Mouse (Mus musculus) urinary bladder, adult 2 months (tissue): Measurements from ENCODE around the gene Smchd1. TPM values are rescaled to one million over a fixed set of nuclear protein-coding genes. Genes with fewer than 3 reads are reported as not detected.
"Not testable (repeated sequence)": the region's sequence is repeated elsewhere in the genome, so short reads cannot be mapped to it uniquely, and the experiment has no call there.

Source experiments
- DNase-seq: peaks from one replicate; pipeline ENCODE4 v3.0.0; 2022; ENCODE audit warnings: low spot score
- polyA plus RNA-seq: library from polyadenylated mRNA; depleted of rRNA; stranded (reverse); fragments of >200 nt; gene quantifications from 2 replicates; pipeline ENCODE4 v1.2.3, GENCODE M21; 2012; rRNA removed

Smchd1 gene
- polyA plus RNA-seq = 25.9 and 26.4 TPM in 2 replicates

GRCm38 (mm10) chr17:71474762-71475704 lies at the start of gene Smchd1:
Gene Smchd1, minus strand, starts transcription at chr17:71475343.
- peak; percentile 92 for DNase-seq

GRCm38 (mm10) chr17:71510297-71510696 lies 35.2 kb upstream of the Smchd1 start:
- no peak for DNase-seq

DNA sequence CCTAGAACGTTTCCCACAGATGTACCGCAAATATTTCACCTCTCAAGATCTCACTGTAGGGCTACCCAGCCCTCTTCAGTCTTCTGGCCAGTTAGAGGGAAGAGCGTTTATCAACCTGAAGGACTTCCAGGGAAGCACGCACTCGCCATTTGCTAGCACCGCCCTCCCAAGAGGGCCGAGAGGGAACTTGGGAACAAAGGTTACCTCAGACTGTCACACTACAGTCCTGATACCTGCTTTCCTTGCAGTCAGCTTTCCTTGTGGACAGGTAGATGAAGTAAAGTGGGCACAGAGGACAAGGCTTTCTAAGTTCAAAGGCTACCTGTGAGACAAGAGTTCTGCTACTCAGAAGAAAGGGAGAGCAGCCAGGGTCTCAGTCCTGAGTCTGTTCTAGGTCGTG lies 31.7 kb upstream of the Smchd1 start:
- no peak for DNase-seq

DNA sequence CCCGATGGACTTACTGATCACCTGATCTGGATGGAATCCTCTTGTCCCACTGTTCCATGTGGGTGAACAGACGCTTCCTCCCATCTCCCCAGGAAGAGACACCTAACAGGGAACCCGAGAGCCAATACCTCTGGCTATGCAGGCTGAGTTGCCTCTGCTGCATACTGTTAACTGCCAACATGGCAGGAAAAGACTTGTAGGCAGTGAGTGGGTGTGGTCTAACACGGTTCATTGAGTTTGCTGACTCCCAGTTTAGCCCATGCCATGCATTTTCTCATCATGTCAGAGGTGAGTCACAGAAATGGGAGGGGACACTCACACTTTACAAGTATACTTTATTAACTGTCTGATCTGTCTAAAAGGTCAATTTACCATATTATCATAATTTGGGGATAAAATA lies 20.6 kb upstream of the Smchd1 start:
- no peak for DNase-seq

- no peak for DNase-seq
These were observed 16.2 kb upstream of the Smchd1 start for GRCm38 (mm10) chr17:71491332-71491686.

DNA sequence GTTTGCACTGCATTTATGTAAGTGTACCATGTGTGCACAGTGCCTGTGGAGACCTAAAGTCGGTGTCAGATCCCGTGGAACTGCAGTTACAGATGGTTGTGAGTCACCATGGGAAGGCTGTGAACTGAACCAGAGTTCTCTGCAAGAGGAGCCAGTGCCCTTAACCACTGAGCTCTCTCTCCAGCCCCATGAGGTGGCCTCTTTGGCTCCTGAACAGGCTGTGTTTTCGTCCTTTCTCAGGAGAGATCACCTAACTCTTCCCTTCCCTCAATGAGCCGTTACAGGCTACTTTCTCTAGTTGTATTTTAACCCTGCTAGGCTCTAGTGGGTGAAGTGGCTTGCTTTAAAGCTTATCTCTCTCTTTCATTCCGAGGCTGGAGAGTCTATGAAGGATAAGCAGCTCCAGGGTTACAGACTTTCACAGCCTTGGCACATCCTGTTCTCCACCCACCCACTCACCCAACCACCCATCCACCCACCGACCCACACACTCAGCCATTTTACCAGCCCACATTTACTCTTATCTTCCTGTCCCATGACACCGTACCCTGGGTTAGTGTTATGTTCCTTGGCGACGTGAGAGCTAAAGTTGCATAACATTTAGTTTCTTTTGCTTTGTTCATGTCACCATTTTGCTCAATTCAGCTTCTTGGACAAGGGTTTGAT lies 15.7 kb upstream of the Smchd1 start:
- DNase-seq = no peak

GRCm38 (mm10) chr17:71489703-71490461 lies 14.7 kb upstream of the Smchd1 start:
- no peak for DNase-seq

GRCm38 (mm10) chr17:71486231-71486851 lies 11.2 kb upstream of the Smchd1 start:
- DNase-seq = no peak

DNA sequence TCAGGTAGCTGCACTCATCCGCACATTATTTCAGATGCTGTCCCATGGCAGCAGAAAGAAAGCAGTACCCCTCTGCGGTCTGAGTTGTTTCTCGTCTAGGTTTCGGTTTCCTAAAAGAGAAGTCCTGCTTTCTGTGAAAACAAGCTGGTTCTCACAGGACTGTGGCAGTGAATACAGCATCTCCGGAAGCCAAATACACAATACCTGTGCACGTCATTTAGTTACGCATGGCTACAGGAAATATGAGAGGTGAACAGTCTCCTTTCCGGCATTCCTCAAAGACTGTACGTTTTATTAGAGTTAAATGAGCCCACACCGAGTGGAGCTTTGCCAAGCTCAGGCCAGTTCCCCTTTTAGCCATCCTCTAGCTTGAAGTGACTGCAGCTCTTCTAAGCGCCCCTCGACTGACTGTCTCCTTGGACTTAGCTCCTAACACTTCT lies 10.7 kb upstream of the Smchd1 start:
- no peak for DNase-seq

- DNase-seq = no peak
These were observed 9.6 kb upstream of the Smchd1 start for GRCm38 (mm10) chr17:71484711-71485110.

- DNase-seq = no peak
These were observed 8.4 kb upstream of the Smchd1 start for GRCm38 (mm10) chr17:71483418-71484060.

DNA sequence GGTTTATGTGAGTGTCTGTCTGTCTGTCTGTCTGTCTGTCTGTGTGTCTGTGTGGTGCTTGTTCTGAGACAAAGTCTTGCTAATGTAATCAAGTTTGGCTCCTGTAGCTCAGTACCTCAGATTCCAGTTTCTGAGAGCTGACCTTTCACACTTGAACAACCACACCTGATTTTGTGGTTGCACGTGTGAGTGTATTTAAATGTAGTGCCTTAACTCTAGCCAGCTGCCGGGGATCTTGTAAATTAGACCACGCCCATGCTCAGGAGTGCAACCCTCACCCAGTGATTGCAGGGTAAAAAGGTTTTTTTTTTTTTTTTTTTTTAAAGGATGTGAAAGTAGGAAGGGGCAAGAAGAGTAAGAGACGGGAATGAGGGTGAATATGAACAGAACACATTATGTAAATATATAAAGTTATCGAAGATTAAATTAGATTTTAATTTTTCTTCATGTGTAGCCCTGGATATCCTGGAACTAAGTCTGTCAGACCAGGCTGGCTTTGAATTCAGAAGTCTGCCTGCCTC lies 4.3 kb upstream of the Smchd1 start:
- no peak for DNase-seq

DNA sequence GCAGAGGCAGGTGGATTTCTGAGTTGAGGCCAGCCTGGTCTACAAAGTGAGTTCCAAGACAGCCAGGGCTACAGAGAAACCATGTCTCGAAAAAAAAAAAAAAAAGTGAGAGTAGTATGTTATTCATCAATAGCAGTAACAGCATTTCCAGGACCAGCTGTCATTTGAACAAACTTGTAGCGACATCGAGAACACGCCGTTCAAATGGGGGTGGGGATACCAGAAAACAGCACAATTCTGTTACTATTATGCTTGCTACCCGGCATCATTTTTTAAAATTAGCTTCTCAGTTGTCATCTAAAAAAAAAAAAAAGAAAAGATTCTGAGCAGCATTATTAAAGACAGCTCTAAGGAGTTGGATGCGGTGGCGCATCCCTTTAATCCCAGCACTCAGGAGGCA lies 2.3 kb upstream of the Smchd1 start:
- DNase-seq = no peak

DNA sequence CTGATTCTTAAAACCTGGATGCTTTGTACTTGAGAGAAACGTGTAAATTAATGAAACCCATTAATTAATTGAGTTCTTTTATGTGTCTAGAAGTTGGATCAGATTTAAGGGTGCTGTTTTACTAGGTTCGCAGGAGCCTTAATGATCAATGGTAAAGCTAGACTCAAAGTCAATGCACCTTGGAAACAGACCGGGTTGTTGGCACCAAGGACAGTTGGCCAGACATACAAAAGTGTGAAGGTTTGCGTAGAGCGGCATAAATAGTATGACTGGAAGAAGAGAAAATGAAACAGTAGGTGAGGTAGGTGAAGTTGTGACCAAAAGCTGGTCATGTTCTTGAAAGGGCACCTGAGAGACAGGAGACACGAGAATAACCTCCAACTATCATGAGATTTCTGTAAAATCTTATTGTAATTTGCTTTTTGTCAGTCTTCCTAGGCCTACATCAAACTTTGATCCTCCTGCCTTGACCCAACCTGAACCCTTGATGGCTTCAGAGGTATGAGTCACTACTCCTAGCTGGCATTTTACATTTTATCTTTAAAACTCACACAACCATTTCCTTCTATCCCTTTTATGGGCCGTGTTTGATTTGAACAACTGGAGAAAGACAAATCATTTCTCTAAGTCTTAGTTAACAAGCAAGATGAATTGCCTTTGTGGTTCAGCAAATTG lies 1.3 kb upstream of the Smchd1 start:
- no peak for DNase-seq

DNA sequence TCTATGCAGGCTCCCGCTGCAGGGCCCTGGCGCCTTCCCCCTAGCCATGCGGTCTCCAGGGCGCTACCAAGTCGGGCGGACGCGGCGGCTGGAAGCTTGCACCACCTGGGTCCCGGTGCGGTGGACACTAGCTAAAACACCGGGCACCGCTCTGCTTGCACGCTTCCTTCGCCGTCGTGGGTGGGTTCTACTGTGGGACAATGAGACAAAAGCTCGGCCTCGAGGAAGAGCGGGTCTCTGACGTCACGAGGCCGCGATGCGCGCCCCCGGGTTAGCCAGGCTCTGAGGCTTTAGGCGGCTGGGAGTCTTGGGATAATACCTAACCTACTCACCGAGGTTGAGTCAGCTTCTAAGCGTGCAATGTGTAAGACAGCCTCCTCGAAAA lies 554 bp upstream of the Smchd1 start:
- peak; percentile 66 for DNase-seq

- DNase-seq = no peak
These were observed 1.0 kb downstream of the Smchd1 start for GRCm38 (mm10) chr17:71474128-71474527.

- no peak for DNase-seq
These were observed 3.9 kb downstream of the Smchd1 start for GRCm38 (mm10) chr17:71471261-71471660.

GRCm38 (mm10) chr17:71460312-71460711 lies 14.8 kb downstream of the Smchd1 start:
- no peak for DNase-seq

DNA sequence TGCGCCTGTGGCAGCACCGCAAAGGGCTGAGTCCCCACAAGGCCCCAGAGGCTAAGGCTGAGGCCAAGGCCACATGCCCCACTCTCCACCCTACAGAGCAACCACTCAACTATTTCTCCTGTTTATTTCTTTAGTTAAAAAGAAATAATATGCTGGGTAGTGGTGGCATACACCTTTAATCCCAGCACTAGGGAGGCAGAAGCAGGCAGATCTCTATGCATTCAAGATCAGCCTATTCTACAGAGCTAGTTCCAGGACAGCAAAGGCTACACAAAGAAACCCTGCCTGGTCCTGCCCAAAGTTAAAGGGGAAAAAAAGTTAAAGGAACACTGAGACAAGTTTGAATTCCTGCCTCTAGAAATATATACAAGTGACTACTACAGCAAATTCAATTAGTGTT lies 15.3 kb downstream of the Smchd1 start, which contains the start of gene Gm4707:
Gm4707 (minus strand) TSS at position 101 of the 400 bp plus-strand sequence.
- DNase-seq = no peak

GRCm38 (mm10) chr17:71457361-71457760 lies 17.8 kb downstream of the Smchd1 start:
- DNase-seq = not testable (repeated sequence)
